10 mouse cellular contexts compared by ENCODE assay signal in genomic region chr5:49525242-49525612, GRCm38 (mm10). TPM values are rescaled to one million over a fixed set of nuclear protein-coding genes. Genes with fewer than 3 reads are reported as not detected.
A peak's percentile ranks its signal among the peaks of the same experiment; 100 is the strongest.
DNase-seq lines count a peak whose midpoint lies in the region; ATAC-seq lines count a peak whose summit lies in the region.
"Had no signal": no experiment of that assay in that cellular context is flagged by ENCODE, and none has a peak within 500 bp of the region (broad histone marks: within the 10 kb centered on the region; RNA-seq: fewer than 3 reads in every experiment).

No protein-coding gene starts in this region.

- no peak overlapping the region for H3K9ac ChIP-seq in forebrain, embryonic 16.5 days (replicated peaks; ENCODE audit: low read depth, low read length)
- H3K9ac ChIP-seq: liver, embryonic 14.5 days; stomach, embryonic 15.5 days had no signal

- peak overlapping the region; percentile 76 for H3K4me3 ChIP-seq in forebrain, embryonic 16.5 days (replicated peaks; ENCODE audit: low read length)

- intact Hi-C loops in heart, postnatal 10 days (cut with DNase I) = no loop called here
- intact Hi-C loops in left cerebral cortex, postnatal 4 days (cut with DNase I) = loop anchor here (10.0 kb wide), 2 partner anchors 150 to 430 kb away; no protein-coding TSS in a partner anchor

- no peaks in the 10 kb centered on the region for H3K27me3 ChIP-seq in forebrain, embryonic 16.5 days (replicated peaks; ENCODE audit: control insufficient read depth, insufficient read depth, low read length)

- DNase-seq in heart, postnatal 10 days = peak; percentile 1 to 2
- no peak for DNase-seq in heart, adult 18-20 months
- peak; percentile 61 for DNase-seq in cerebellum, adult 11 months
- peak; percentile 44 for DNase-seq in left cerebral cortex, postnatal 4 days
- DNase-seq in right cerebral cortex, postnatal 4 days = peak; percentile 40
- DNase-seq in gastrocnemius, postnatal 4 days (ENCODE audit: low spot score in 2 of 2) = no peak
- no peak for DNase-seq in embryo, embryonic 11 days

- no peaks in the 10 kb centered on the region for H3K9me3 ChIP-seq in forebrain, embryonic 16.5 days (ENCODE audit: control insufficient read depth, low read length)
- H3K9me3 ChIP-seq: stomach, embryonic 15.5 days had no signal

- H3K36me3 ChIP-seq in forebrain, embryonic 16.5 days (ENCODE audit: control insufficient read depth, insufficient read depth) = no peaks in the 10 kb centered on the region
- H3K36me3 ChIP-seq: stomach, embryonic 15.5 days had no signal

- H3K4me2 ChIP-seq in forebrain, embryonic 16.5 days (ENCODE audit: low read length) = peak overlapping the region; percentile 99

- H3K4me1 ChIP-seq in forebrain, embryonic 16.5 days (replicated peaks; ENCODE audit: control insufficient read depth, insufficient read depth, low read length) = peaks cover 10% of the 10 kb centered on the region
- H3K4me1 ChIP-seq: stomach, embryonic 15.5 days had no signal

- 60% methylated on average over 4 of the region's 4 CpGs for WGBS in forebrain, embryonic 16.5 days

- ATAC-seq in forebrain, embryonic 16.5 days = 0 out of 2 replicates have a peak, but pooled peaks have one; percentile 1

- no peak overlapping the region for H3K27ac ChIP-seq in forebrain, embryonic 16.5 days (ENCODE audit: low read length)
- H3K27ac ChIP-seq: liver, embryonic 14.5 days; stomach, embryonic 15.5 days had no signal

RNA-seq across cellular contexts. Expression of gene Kcnip4, which starts 0.5 kb away (rescaled TPM):
- total RNA-seq in heart, postnatal 10 days (2021) = not detected
- total RNA-seq in heart, adult 18-20 months (2021) = under 1 TPM in 1 of 2 experiments, not detected in 1; 0.35 TPM
- 6.6 and 8.8 TPM in 2 replicates for polyA plus RNA-seq in forebrain, embryonic 16.5 days (2015; fragmentation: Nextera tagmentation; extraction: Ambion mirVana)
- total RNA-seq in left cerebral cortex, postnatal 4 days (2021) = 10 to 100 TPM; 22.8 to 25.2 TPM
- under 1 TPM; 0.65 to 0.74 TPM for total RNA-seq in gastrocnemius, postnatal 4 days (2021)

Comparison
In these comparisons a context has a peak if more than half of its experiments do, and no peak if none do; other contexts are left out.
1. DNase-seq: peak in heart, postnatal 10 days (2 of 2), cerebellum, adult 11 months (single experiment), left cerebral cortex, postnatal 4 days (single experiment) and right cerebral cortex, postnatal 4 days (single experiment); none in heart, adult 18-20 months (0 of 2), gastrocnemius, postnatal 4 days (0 of 2) and embryo, embryonic 11 days (single experiment).
2. RNA of gene Kcnip4, which starts 0.5 kb away (total RNA-seq): 22.8 to 25.2 TPM in left cerebral cortex, postnatal 4 days; 0.65 to 0.74 TPM in gastrocnemius, postnatal 4 days, 0.35 TPM in heart, adult 18-20 months and not detected in heart, postnatal 10 days; every median in the first group is over 10 times any median in the second.